Mouse (Mus musculus) lung, postnatal 4 days (tissue): ENCODE measurements around the gene Zfp423.
A peak's percentile ranks its signal among the peaks of the same experiment; 100 is the strongest.

Source experiments
- DNase-seq, 2 experiments: peaks; one replicate each; pipeline ENCODE4 v3.0.0; 2021

Gene Zfp423

GRCm38 (mm10) chr8:87690100-87691095 lies 269.0 kb downstream of the Zfp423 start:
- peak; percentile 16 to 29 for DNase-seq

GRCm38 (mm10) chr8:87689192-87689591 lies 270.2 kb downstream of the Zfp423 start:
- no peak for DNase-seq

DNA sequence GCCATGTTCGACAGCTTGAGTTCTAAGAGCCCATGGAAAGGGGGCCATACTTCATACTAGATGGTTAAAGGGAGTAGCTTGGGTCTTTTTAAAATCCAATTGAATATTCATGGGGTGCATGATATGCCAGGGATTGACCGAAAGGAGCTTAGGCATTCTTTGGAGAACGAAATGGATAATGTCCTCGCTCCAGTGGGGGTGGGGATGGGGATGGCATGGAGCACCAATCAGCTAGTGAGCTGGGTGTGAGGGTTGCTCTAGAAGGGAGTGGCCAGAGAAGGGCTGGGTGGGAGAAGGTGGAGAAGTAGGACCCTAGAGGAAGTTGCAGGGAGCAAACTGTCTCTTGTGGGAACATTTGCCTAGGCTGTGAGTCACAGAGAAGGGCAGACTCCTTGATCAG lies 271.0 kb downstream of the Zfp423 start:
- no peak for DNase-seq

- DNase-seq = no peak
Observed at GRCm38 (mm10) chr8:87686986-87687698, 272.3 kb downstream of the Zfp423 start.

- no peak for DNase-seq
Observed at GRCm38 (mm10) chr8:87686026-87686425, 273.4 kb downstream of the Zfp423 start.

- DNase-seq = no peak
Observed at GRCm38 (mm10) chr8:87685392-87685791, 274.0 kb downstream of the Zfp423 start.

DNA sequence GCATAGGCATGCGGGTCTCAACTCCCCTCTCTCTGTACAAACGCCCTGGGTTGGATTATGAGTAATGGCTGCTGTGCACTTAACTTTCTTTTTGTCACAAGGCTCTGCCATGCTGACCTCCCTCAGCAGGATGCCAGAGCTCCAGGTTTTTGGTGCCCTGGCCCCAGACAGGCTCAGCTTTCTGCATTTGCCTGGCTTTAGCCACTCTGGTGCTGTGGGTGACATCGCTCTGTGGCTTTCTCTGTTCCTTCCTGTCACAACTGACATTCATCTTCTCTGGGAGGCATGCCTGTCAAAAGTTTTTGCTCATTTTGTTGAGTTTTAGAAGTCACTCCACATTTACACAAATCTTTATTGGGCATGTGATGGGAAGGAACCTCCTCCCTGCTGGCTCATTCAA lies 277.3 kb downstream of the Zfp423 start:
- DNase-seq = no peak

DNA sequence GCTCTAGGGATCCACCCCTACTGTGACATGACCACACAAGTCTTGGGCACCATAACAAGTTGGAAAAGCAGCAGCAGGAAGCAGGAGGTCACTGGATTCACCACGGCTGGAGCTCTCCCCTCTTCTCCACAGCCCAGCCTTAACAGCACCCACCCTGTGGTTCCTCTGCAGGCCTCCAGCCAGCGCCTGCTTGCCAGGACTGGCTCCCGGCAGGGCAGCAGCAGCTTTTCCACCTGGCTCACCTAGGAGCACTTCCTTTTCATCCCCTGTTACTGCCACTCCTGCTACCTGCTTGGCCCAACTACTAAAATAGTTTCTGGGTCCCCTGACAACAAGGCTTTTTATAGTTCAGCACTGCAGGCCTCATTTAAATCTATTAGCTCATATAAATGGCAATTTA lies 279.4 kb downstream of the Zfp423 start:
- DNase-seq = no peak

- DNase-seq = no peak
Observed at GRCm38 (mm10) chr8:87679431-87680003, 279.9 kb downstream of the Zfp423 start.

- DNase-seq = no peak
Observed at GRCm38 (mm10) chr8:87675411-87675810, 284.0 kb downstream of the Zfp423 start.

DNA sequence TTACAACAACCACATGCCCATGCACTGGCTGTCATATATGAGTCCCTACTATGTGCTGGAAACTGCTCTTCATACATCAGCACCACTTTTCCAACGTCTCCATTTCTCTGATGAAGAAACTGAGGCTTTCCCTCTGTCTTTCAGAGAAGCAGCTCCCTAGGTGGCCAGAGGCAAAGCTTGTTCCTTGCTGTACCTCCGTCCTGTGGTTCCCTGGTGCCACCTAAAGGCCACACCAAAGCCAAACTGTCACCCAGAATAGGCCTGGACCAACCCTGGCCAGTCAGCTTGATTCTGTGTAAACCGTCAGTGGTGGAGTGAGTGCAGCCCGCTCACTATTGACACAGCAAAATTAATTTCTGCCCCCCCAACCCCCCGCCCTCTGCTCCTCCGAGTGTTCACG lies 285.2 kb downstream of the Zfp423 start:
- DNase-seq = no peak

GRCm38 (mm10) chr8:87672214-87672613 lies 287.2 kb downstream of the Zfp423 start:
- no peak for DNase-seq

- DNase-seq = no peak
Observed at GRCm38 (mm10) chr8:87671209-87671970, 288.0 kb downstream of the Zfp423 start.

DNA sequence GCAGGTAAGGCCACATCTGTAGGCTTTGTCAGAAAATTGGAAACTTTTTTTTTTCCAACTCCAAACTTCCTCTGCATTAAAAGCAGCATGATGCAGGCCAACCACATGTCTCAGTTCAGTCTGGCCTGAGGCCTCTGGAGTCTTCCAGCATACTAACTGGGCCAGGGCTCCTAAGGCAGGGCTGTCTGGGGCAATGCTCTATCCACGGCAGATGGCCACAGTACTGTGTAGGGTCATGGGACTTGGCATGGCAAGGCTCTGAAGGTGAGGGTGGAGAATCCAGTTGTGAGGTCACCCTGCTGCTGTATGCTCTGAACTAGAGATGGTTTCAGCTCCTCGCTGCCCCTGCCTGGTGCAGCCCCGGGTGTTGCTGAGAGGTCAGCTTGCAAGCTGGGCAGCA lies 289.2 kb downstream of the Zfp423 start:
- no peak for DNase-seq

DNA sequence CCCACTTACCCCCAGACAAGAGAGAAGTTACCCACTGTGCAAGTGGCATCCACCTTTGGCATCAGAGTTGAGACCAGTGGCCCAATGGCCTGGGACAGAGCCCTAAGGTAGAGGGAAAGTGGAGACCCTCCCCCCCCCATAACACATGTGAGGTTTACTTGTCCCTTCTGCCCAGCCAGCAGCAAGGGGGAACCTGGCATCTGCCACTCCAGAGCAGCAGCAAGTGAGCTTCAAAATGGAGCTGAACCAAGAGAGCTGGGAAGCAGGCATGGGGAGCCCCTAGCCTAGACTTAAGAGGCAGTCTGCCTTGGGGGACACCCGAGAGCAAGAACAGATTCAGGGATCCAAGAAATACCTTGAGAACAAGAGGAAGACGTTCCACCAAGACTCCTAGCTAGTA lies 290.7 kb downstream of the Zfp423 start:
- DNase-seq = no peak

- DNase-seq = no peak
Observed at GRCm38 (mm10) chr8:87667914-87668643, 291.3 kb downstream of the Zfp423 start.

GRCm38 (mm10) chr8:87667297-87667696 lies 292.1 kb downstream of the Zfp423 start:
- no peak for DNase-seq

DNA sequence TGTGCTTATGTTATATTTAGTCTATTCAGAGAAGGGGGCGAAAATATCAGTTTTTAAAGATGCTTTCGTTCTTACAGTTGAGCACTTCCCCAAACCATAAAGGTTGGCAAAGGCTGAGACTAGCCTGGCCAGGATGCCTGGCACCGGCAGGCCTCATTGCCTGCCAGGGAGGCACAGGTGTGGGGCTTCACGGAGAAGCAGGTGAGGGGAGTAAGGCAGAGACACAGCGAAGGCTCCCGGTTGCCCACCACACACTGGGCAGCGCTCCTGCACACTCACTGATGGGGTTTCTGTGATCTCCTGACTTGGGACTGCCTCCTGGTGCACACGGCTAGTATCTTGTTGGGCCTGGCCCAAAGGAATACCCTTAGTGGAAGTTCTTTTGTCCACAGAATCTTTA lies 294.1 kb downstream of the Zfp423 start:
- no peak for DNase-seq

- no peak for DNase-seq
Observed at GRCm38 (mm10) chr8:87664217-87664509, 295.2 kb downstream of the Zfp423 start.

DNA sequence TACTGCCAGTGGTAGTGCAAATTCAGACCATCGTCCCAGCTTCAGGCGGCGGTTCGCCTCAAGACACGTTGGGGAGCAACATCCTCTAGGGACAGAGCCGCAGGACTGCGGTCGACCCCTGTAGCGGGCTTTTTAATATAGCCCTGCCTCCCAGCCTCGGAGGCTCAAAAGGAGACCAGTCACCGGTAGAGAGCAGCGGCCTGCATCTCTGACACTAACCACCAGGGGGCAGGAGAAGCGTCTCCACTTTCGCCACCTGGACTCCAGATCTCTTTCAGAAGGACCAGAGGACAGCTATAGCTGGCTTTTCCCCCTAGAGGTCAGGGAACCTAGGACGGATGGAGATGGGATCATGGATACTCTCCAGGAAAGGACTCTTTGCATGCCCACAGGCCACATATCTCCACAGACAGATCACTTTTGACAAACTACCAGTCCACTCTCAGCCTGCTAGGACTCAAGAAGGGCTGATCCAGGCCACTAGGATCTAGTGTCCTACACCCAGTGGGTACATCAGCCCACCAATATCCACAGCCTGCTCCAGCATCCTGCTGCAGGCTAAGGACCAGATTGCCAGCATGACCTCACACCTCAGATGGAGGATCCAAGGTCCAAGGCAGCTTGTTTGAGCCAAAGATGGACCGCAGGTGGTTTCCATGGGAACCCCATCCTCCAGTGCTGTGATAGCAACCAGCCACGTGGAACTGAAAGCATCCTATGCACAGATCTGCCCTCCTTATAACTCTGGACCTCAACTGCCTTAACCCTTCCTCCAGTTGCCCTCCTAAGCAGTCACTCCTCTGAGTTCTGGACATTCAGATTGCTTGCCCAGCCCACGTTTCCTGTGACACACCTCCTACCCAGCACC lies 295.8 kb downstream of the Zfp423 start:
- peak; percentile 68 to 81 for DNase-seq

- peak in 1 of 2 experiments; percentile 43 for DNase-seq
Observed at GRCm38 (mm10) chr8:87662811-87663341, 296.5 kb downstream of the Zfp423 start.
